Mouse (Mus musculus): Measurements from ENCODE around the gene Thap3. TPM values are rescaled to one million over a fixed set of nuclear protein-coding genes. Genes with fewer than 3 reads are reported as not detected.

Gene Thap3
- polyA plus RNA-seq, 1 experiment: 46.4 TPM

GRCm38 (mm10) chr4:151972221-151972967 is 16.4 kb downstream of the Thap3 start:
- Histone ChIP-seq H3K4me3 (no peak overlapping the region), H3K27me3 (ENCODE audit: control insufficient read depth, insufficient read depth, insufficient read length) (no peaks in the 10 kb centered on the region), H3K4me2 (ENCODE audit: low read depth) (no peak overlapping the region), H3ac (ENCODE audit: control insufficient read depth, insufficient read length) (no peak overlapping the region), H3K36me3 (ENCODE audit: control insufficient read depth, insufficient read depth) (peaks cover 12% of the 10 kb centered on the region), H3K79me2 (ENCODE audit: control insufficient read depth, insufficient read depth) (no peaks in the 10 kb centered on the region)
- no peak for TF ChIP-seq POLR2A (IDR thresholded peaks at IDR 0.05; ENCODE audit: insufficient read length, low read depth)
- 0 out of 2 replicates have a peak, but pooled peaks have one; percentile 45 for TF ChIP-seq CEBPB (IDR thresholded peaks at IDR 0.05; ENCODE audit: insufficient read depth, poor library complexity, severe bottlenecking)
- TF ChIP-seq SRF (IDR thresholded peaks at IDR 0.05; ENCODE audit: control insufficient read depth, insufficient read length, low read depth): no peak
- TF ChIP-seq POLR2AphosphoS2 (IDR thresholded peaks at IDR 0.05; ENCODE audit: insufficient read length, low read depth): no peak
- no peak for TF ChIP-seq TCF3 (IDR thresholded peaks at IDR 0.05; ENCODE audit: insufficient read length, low read depth)
- no peak for TF ChIP-seq MYOG (IDR thresholded peaks at IDR 0.05; ENCODE audit: control insufficient read depth in 1 of 3, insufficient read depth in 1 of 3, insufficient read length in 2 of 3, low read depth in 2 of 3)
- no peak for TF ChIP-seq TCF12 (IDR thresholded peaks at IDR 0.05; ENCODE audit: insufficient read depth, poor library complexity, severe bottlenecking)
- TF ChIP-seq E2F4 (IDR thresholded peaks at IDR 0.05; ENCODE audit: insufficient read depth): no peak

GRCm38 (mm10) chr4:151968204-151968921 is 20.4 kb downstream of the Thap3 start:
- H3K36me3 ChIP-seq (ENCODE audit: control insufficient read depth, insufficient read depth): peaks cover 19% of the 10 kb centered on the region
- no peaks in the 10 kb centered on the region for H3K27me3 ChIP-seq (ENCODE audit: control insufficient read depth, insufficient read depth, insufficient read length)
- H3K79me2 ChIP-seq (ENCODE audit: control insufficient read depth, insufficient read depth): no peaks in the 10 kb centered on the region
- TF ChIP-seq TCF12 (IDR thresholded peaks at IDR 0.05; ENCODE audit: insufficient read depth, poor library complexity, severe bottlenecking) (no peak), USF1 (IDR thresholded peaks at IDR 0.05; ENCODE audit: low read depth) (no peak), POLR2A (IDR thresholded peaks at IDR 0.05; ENCODE audit: insufficient read length, low read depth) (no peak), CEBPB (IDR thresholded peaks at IDR 0.05; ENCODE audit: insufficient read depth, poor library complexity, severe bottlenecking) (no peak), SRF (IDR thresholded peaks at IDR 0.05; ENCODE audit: control insufficient read depth, insufficient read length, low read depth) (no peak), MAX (IDR thresholded peaks at IDR 0.05; ENCODE audit: low read depth) (no peak), POLR2AphosphoS2 (IDR thresholded peaks at IDR 0.05; ENCODE audit: insufficient read length, low read depth) (no peak)
- H3K4me2 ChIP-seq (ENCODE audit: low read depth): no peak overlapping the region
- H3ac ChIP-seq (ENCODE audit: control insufficient read depth, insufficient read length): no peak overlapping the region
- H3K4me3 ChIP-seq: no peak overlapping the region

GRCm38 (mm10) chr4:151962817-151963216 is 26.0 kb downstream of the Thap3 start:
- Histone ChIP-seq H3K36me3 (ENCODE audit: control insufficient read depth, insufficient read depth) (peaks cover 11% of the 10 kb centered on the region), H3K4me3 (no peak overlapping the region), H3K79me2 (ENCODE audit: control insufficient read depth, insufficient read depth) (no peaks in the 10 kb centered on the region), H3K4me2 (ENCODE audit: low read depth) (no peak overlapping the region), H3ac (ENCODE audit: control insufficient read depth, insufficient read length) (no peak overlapping the region), H3K27me3 (ENCODE audit: control insufficient read depth, insufficient read depth, insufficient read length) (no peaks in the 10 kb centered on the region)
- TF ChIP-seq POLR2AphosphoS2 (IDR thresholded peaks at IDR 0.05; ENCODE audit: insufficient read length, low read depth) (no peak), TCF12 (IDR thresholded peaks at IDR 0.05; ENCODE audit: insufficient read depth, poor library complexity, severe bottlenecking) (no peak), REST (IDR thresholded peaks at IDR 0.05; ENCODE audit: insufficient read depth, insufficient read length) (no peak), MYOD1 (IDR thresholded peaks at IDR 0.05; ENCODE audit: control insufficient read depth in 1 of 3, insufficient read length in 2 of 3, low read depth in 2 of 3) (no peak), SRF (IDR thresholded peaks at IDR 0.05; ENCODE audit: control insufficient read depth, insufficient read length, low read depth) (no peak), POLR2A (IDR thresholded peaks at IDR 0.05; ENCODE audit: insufficient read length, low read depth) (no peak), E2F4 (IDR thresholded peaks at IDR 0.05; ENCODE audit: insufficient read depth) (no peak), USF1 (IDR thresholded peaks at IDR 0.05; ENCODE audit: low read depth) (no peak), CEBPB (IDR thresholded peaks at IDR 0.05; ENCODE audit: insufficient read depth, poor library complexity, severe bottlenecking) (no peak), TCF3 (IDR thresholded peaks at IDR 0.05; ENCODE audit: insufficient read length, low read depth) (no peak), MAX (IDR thresholded peaks at IDR 0.05; ENCODE audit: low read depth) (no peak), MYOG (IDR thresholded peaks at IDR 0.05; ENCODE audit: control insufficient read depth in 1 of 3, insufficient read depth in 1 of 3, insufficient read length in 2 of 3, low read depth in 2 of 3) (no peak)

DNA sequence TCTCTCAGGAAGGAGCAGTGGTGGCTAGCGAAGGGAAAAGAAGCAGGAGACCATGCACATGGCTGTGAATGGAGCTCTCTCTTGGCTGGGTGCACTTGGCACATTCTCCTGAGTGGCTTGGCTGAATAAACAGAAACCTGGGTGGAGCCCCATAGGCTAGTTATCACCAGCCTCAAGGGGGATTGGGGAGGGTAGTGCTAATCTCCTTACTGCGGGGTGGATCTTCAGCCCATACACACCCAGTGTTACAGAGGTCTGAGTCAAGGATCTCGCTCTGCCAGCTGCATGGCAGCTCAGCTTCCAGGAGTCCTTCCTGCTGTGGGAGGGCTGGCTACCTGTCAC is 28.3 kb downstream of the Thap3 start:
- Histone ChIP-seq H3K4me2 (ENCODE audit: low read depth) (no peak overlapping the region), H3ac (ENCODE audit: control insufficient read depth, insufficient read length) (no peak overlapping the region), H3K79me2 (ENCODE audit: control insufficient read depth, insufficient read depth) (no peaks in the 10 kb centered on the region), H3K27me3 (ENCODE audit: control insufficient read depth, insufficient read depth, insufficient read length) (no peaks in the 10 kb centered on the region), H3K36me3 (ENCODE audit: control insufficient read depth, insufficient read depth) (peaks cover 20% of the 10 kb centered on the region), H3K4me3 (no peak overlapping the region)
- TF ChIP-seq REST (IDR thresholded peaks at IDR 0.05; ENCODE audit: insufficient read depth, insufficient read length) (no peak), SRF (IDR thresholded peaks at IDR 0.05; ENCODE audit: control insufficient read depth, insufficient read length, low read depth) (no peak), POLR2AphosphoS2 (IDR thresholded peaks at IDR 0.05; ENCODE audit: insufficient read length, low read depth) (no peak), TCF3 (IDR thresholded peaks at IDR 0.05; ENCODE audit: insufficient read length, low read depth) (no peak), MAX (IDR thresholded peaks at IDR 0.05; ENCODE audit: low read depth) (no peak), CEBPB (IDR thresholded peaks at IDR 0.05; ENCODE audit: insufficient read depth, poor library complexity, severe bottlenecking) (no peak)

Measured in myocyte (in vitro differentiated cells).